Mouse (Mus musculus): ENCODE data around the gene Pipox.

The Pipox gene

DNA sequence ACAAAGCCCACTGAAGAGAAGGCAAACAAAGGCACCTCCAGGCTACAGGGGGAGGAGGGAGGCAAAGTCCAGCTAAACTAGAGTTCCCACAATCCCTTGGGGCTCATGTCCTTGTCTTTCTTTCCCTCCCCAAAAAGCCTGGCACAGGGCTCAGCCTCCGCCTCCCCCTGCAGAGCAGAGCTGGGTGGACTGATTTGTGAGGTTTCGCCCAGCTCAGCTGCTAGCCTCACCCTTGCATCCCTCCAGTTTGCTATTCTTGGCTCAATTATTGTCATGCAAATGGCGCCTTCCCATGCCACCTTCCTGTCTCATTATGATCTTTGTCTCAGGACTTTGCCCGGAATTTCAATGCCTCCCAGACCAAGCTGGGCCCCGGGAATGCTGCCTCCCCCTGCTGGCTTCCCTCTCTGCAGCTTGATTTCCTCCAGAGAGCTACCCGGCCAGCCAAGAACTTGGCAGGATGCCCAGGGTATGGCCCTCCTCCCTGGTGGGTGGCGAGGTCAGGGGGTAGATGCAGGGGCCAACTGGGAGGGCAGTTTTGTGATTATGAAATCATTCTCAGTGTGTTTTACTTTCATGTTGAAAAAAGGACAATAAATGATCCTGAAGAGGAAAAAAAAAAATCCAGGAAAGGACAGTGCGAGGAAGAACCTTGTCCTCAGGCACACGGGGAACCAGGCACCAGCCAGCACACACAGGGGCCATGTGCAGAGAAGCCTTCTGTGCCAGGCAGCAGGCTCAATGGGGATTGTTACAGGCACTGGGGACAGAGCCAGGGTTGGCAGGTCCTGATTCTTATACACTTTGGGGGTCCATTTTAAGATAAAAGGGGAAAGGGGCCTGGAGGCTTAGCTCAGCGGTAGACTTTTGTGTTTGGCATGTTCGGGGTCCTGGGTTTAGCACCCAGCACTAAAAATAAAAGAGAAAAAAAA lies at the start of gene Pipox:
TSS of gene Pipox (minus strand) at position 310 of the 932 bp plus-strand sequence.
- peak; percentile 100 for DNase-seq (ENCODE audit: low read depth, low spot score)

DNA sequence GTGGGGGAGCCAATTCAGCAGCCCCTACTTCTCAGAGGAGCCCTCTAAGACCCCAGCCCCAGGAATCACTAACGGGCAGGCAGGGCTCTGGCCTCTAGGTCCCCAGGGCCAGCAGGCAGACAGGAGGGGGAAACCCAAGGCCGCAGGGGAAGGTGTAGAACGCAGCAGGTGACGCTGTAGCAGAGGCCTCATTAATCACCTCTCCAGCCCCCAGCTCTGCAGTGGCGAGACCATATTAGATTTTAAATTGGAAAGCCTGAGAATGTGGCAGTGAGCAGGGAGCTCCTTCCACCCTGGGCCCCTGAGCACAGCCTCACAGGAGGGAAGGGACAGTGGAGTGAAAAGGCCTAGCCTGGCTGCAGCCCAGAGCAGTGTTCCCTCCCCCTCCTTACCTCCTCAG lies 48.3 kb upstream of the Pipox start:
- DNase-seq (ENCODE audit: low read depth, low spot score) = no peak

GRCm38 (mm10) chr11:77937649-77938410 lies 43.9 kb upstream of the Pipox start:
- DNase-seq (ENCODE audit: low read depth, low spot score) = no peak

DNA sequence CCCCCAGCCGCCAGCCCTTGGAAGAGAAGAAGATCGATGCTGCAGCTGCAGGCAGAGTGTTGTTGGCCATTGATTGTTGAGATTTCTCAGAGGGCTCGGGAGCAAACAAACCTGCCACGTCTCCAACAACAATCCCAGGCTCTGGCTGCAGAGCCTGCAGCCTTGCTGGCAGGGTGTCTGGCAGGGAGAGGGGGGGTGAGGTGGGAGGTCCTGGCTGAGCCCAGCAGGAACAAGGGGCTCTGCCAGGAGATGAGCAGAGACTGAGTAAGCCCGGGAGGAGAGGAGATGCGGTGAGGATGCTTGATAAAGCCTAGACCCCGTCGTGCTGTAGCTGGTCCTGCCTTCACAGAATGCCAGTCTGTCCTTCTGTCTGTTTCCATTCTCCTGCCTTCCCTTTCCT lies 43.0 kb upstream of the Pipox start:
- no peak for DNase-seq (ENCODE audit: low read depth, low spot score)

GRCm38 (mm10) chr11:77934568-77935311 lies 40.8 kb upstream of the Pipox start:
- no peak for DNase-seq (ENCODE audit: low read depth, low spot score)

- peak; percentile 76 for DNase-seq (ENCODE audit: low read depth, low spot score)
Observed at GRCm38 (mm10) chr11:77934111-77934521, 40.2 kb upstream of the Pipox start.

DNA sequence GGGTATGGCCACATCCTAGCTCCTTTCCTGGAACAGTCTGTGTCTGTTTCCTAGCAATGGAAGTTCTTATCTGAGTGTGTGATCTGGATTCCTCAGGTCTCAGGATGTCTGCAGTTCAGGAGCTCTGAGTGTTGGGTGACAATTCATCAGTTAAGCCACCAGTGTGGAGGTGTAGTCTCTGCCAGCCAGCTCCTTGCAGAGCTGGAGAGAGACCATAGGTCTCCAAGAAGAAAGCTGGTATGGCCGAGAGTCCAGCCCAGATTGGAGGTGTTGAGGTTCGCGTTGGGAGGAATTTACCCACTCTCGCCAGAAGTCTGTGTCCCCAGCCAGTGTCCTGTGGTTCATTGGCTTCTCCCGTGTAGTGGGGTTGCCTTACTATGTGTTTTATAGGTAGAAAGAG lies 38.7 kb upstream of the Pipox start:
- DNase-seq (ENCODE audit: low read depth, low spot score) = no peak

- no peak for DNase-seq (ENCODE audit: low read depth, low spot score)
Observed at GRCm38 (mm10) chr11:77931541-77932433, 37.9 kb upstream of the Pipox start.

- DNase-seq (ENCODE audit: low read depth, low spot score) = peak; percentile 72
Observed at GRCm38 (mm10) chr11:77930751-77931540, 37.0 kb upstream of the Pipox start, which contains the start of gene Sez6. TSS of gene Sez6 (plus strand) at chr11:77930800.

DNA sequence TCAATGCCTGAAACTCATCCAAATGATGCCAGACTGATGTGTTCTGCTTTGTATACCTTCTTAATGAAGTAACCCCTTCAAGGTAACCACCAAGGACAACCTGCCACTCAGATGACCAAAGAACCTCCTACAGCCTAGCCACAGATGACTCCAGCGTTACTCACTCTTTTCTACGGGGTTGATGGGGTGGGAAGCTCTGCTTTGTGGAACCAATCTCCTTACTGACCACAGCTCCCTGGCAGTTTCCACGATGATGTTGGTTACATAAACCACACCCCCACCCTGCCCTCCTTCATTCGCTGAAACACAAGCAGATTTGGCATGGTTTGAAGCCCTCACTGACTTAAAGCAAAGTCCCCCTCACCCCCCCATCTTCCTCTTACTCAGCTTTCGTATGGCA lies 33.9 kb upstream of the Pipox start:
- DNase-seq (ENCODE audit: low read depth, low spot score) = no peak

- DNase-seq (ENCODE audit: low read depth, low spot score) = peak; percentile 68
Observed at GRCm38 (mm10) chr11:77926666-77927065, 32.8 kb upstream of the Pipox start.

- peak; percentile 58 for DNase-seq (ENCODE audit: low read depth, low spot score)
Observed at GRCm38 (mm10) chr11:77925836-77926657, 32.2 kb upstream of the Pipox start.

DNA sequence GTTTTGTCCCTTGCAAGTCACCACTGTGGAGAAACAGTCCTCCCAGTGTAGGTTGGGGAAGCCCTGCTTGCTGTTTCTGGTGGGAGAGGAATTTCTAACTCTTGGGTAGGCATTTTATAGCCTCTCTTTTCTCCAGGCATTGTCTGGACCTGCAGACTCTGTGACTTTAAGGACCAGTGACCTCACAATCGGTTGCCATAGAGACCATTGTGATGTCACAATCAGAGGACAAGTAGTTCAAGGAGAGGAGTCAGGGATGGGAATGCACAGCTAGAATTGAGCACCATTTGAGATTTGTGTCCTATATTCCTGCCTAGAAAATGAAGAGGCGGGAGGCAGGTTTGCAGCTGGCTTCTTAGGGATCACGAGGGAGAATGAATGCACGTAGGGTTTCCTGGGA lies 29.4 kb upstream of the Pipox start:
- DNase-seq (ENCODE audit: low read depth, low spot score) = peak; percentile 45

DNA sequence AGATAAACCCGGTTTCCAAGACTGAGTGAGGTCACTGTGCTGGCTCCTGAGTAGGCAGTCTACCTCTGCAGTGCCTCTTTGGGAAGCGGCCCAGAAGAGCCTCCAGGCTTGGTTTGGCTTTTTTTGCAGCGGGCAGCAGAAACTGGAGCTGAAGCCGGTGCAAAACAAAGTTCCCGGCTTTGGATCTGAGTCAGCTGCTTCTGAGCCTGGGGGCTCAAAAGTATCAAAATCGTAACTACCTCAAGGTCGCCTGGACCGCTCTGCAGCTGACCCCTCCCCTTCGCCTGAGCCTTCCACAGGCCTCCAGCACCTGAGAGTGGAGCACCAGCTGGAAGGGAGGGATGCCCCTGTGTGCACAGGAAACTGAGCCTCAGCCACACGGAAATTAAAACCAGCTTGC lies 23.3 kb upstream of the Pipox start:
- DNase-seq (ENCODE audit: low read depth, low spot score) = peak; percentile 77

DNA sequence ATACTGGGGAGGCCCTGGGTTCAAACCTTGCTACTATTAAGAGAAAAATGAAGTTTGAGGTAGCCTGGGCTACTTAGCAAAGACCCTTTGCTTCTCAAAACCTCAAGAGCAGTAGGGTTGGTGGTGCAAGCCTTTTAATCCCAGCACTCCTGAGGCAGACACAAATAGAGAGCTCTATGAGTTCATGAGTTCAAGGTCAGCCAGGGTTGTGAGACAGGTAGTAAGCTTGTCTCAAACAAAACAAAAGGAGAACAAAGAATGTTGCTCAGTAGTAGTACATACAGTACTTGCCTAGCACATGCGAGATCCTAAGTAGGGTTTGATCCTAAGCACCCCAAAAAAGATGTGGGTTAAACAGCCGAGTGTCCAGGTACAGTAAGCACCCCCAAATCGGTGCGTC lies 22.8 kb upstream of the Pipox start:
- DNase-seq (ENCODE audit: low read depth, low spot score) = peak; percentile 88

- peak; percentile 59 for DNase-seq (ENCODE audit: low read depth, low spot score)
Observed at GRCm38 (mm10) chr11:77914598-77915260, 20.8 kb upstream of the Pipox start.

- no peak for DNase-seq (ENCODE audit: low read depth, low spot score)
Observed at GRCm38 (mm10) chr11:77913505-77913904, 19.6 kb upstream of the Pipox start.

GRCm38 (mm10) chr11:77909776-77910175 lies 15.9 kb upstream of the Pipox start:
- no peak for DNase-seq (ENCODE audit: low read depth, low spot score)

GRCm38 (mm10) chr11:77909376-77909775 lies 15.5 kb upstream of the Pipox start:
- DNase-seq (ENCODE audit: low read depth, low spot score) = no peak
